Mouse (Mus musculus): ENCODE results near the gene Ruvbl1. TPM values are rescaled to one million over a fixed set of nuclear protein-coding genes. Genes with fewer than 3 reads are reported as not detected.

Ruvbl1 gene
- total and polyA plus RNA-seq, 3 experiments, result 156 to 169 (median 159) TPM

GRCm38 (mm10) chr6:88545397-88545790, 80.2 kb downstream of the Ruvbl1 start:
- no peak for TF ChIP-seq NRF1 (IDR thresholded peaks at IDR 0.05; ENCODE audit: low read depth, low read length)
- TF ChIP-seq JUN (IDR thresholded peaks at IDR 0.05; ENCODE audit: insufficient read depth, low read depth, low read length), result no peak
- no peak for TF ChIP-seq CHD2 (IDR thresholded peaks at IDR 0.05; ENCODE audit: low read length)
- TF ChIP-seq POLR2A (IDR thresholded peaks at IDR 0.05; ENCODE audit: low read depth, low read length), result no peak
- no peak for TF ChIP-seq MAZ (IDR thresholded peaks at IDR 0.05; ENCODE audit: low read depth, low read length)
- H3K9me3 ChIP-seq (replicated peaks; ENCODE audit: low read length), result no peaks in the 10 kb centered on the region
- H3K9ac ChIP-seq (ENCODE audit: insufficient read depth, low read depth), result no peak overlapping the region
- no peak overlapping the region for H3K4me2 ChIP-seq (ENCODE audit: insufficient read depth, low read depth, poor library complexity, severe bottlenecking)
- dilution Hi-C loops (cut with MboI; ENCODE audit: extremely low pct_ligation_motif_present, extremely low pct_unique_long_range_greater_than_20kb, low sequenced_read_pairs) (no loop called here), in situ Hi-C loops (cut with MboI; ENCODE audit: low pct_ligation_motif_present, low pct_unique_long_range_greater_than_20kb, low sequenced_read_pairs) (no loop called here)
- no peaks in the 10 kb centered on the region for H3K79me2 ChIP-seq (replicated peaks; ENCODE audit: control insufficient read depth, extremely low read depth, insufficient read depth, poor library complexity, severe bottlenecking)
- no peak overlapping the region for H3K4me3 ChIP-seq (replicated peaks in 1 of 3; ENCODE audit: low read depth in 2 of 3, low read length in 2 of 3, poor library complexity in 1 of 3)
- H3K4me1 ChIP-seq (ENCODE audit: control insufficient read depth in 1 of 2, insufficient read depth in 2 of 2), result peaks cover 3% of the 10 kb centered on the region in 2 experiments; a peak in 2 of 4 replicates
- H3K36me3 ChIP-seq (replicated peaks in 1 of 2; ENCODE audit: control insufficient read depth in 1 of 2, insufficient read depth in 1 of 2, low read length in 1 of 2), result no peaks in the 10 kb centered on the region
- H3K27me3 ChIP-seq (replicated peaks), result peaks cover 36% of the 10 kb centered on the region
- H3K27ac ChIP-seq (ENCODE audit: insufficient read depth, low read depth), result no peak overlapping the region
- DNase-seq (ENCODE audit: extremely low read depth), result no peak

Other genes starting within 250 kb of the Ruvbl1 start
- gene Dnajb8, start 243.1 kb upstream of the Ruvbl1 start, total RNA-seq (2012; rRNA removed), result not detected in 2 replicates
- gene Dnajb8, start 243.1 kb upstream of the Ruvbl1 start, total RNA-seq (2014; rRNA removed), result not detected in 2 replicates
- gene Dnajb8, start 243.1 kb upstream of the Ruvbl1 start, polyA plus RNA-seq (2012; ENCODE audit: insufficient read length, low read depth), result not detected in 2 replicates
- 32.1 and 32.8 TPM in 2 replicates for gene Eefsec, start 18.9 kb upstream of the Ruvbl1 start, total RNA-seq (2012; rRNA removed)
- gene Eefsec, start 18.9 kb upstream of the Ruvbl1 start, total RNA-seq (2014; rRNA removed), result 25.7 and 26.2 TPM in 2 replicates
- gene Eefsec, start 18.9 kb upstream of the Ruvbl1 start, polyA plus RNA-seq (2012; ENCODE audit: insufficient read length, low read depth), result 48.8 and 53.5 TPM in 2 replicates
- gene Sec61a1, start 53.5 kb downstream of the Ruvbl1 start, total RNA-seq (2012; rRNA removed), result 276 and 336 TPM in 2 replicates
- 232 and 237 TPM in 2 replicates for gene Sec61a1, start 53.5 kb downstream of the Ruvbl1 start, total RNA-seq (2014; rRNA removed)
- 130 and 139 TPM in 2 replicates for gene Sec61a1, start 53.5 kb downstream of the Ruvbl1 start, polyA plus RNA-seq (2012; ENCODE audit: insufficient read length, low read depth)
- not detected in 2 replicates for gene Kbtbd12, start 172.5 kb downstream of the Ruvbl1 start, total RNA-seq (2012; rRNA removed)
- not detected in 2 replicates for gene Kbtbd12, start 172.5 kb downstream of the Ruvbl1 start, total RNA-seq (2014; rRNA removed)
- not detected in 2 replicates for gene Kbtbd12, start 172.5 kb downstream of the Ruvbl1 start, polyA plus RNA-seq (2012; ENCODE audit: insufficient read length, low read depth)